Mouse (Mus musculus) MEL (cell line): Measurements from ENCODE around the gene Prr14. TPM values are rescaled to one million over a fixed set of nuclear protein-coding genes. Genes with fewer than 3 reads are reported as not detected.

Experiments used
- DNase-seq: peaks from one replicate; pipeline ENCODE4 v3.0.0; 2011; ENCODE audit warnings: low read depth, low spot score
- H3K27ac ChIP-seq: 2 replicates; pipeline ENCODE4 v1.5.1; 2012; ENCODE audit warnings: low read depth, mild to moderate bottlenecking, control low read depth, low read length, moderate library complexity; ENCODE audit not compliant: control insufficient read depth
- H3K27me3 ChIP-seq, 2 experiments: fragments of 150-350 bp in 1 of 2; sonication (generic) in 1 of 2; 2 replicates each; pipeline ENCODE4 v1.6.1; 2012; ENCODE audit warnings: low read length in 2 of 2, mild to moderate bottlenecking in 2 of 2, improper control_type of control experiment in 1 of 2, moderate library complexity in 1 of 2; ENCODE audit not compliant: insufficient read depth in 2 of 2, control insufficient read depth in 1 of 2
- H3K36me3 ChIP-seq, 2 experiments: 2 replicates each; pipeline ENCODE4 v1.6.1; 2012 to 2014; ENCODE audit warnings: low read length in 2 of 2, improper control_type of control experiment in 1 of 2, inconsistent platforms in 1 of 2, mild to moderate bottlenecking in 1 of 2; ENCODE audit not compliant: insufficient read depth in 2 of 2, control insufficient read depth in 1 of 2
- H3K4me1 ChIP-seq, 2 experiments: fragments of 150-350 bp in 1 of 2; sonication (generic) in 1 of 2; 2 replicates each; pipeline ENCODE4 v1.6.1; 2012; ENCODE audit warnings: low read length in 2 of 2, improper control_type of control experiment in 1 of 2, mild to moderate bottlenecking in 1 of 2; ENCODE audit not compliant: insufficient read depth in 2 of 2, control insufficient read depth in 1 of 2
- H3K4me3 ChIP-seq, 2 experiments: fragments of 150-350 bp in 1 of 2; sonication (generic) in 1 of 2; 2 replicates each; pipeline ENCODE4 v1.5.1; 2012; ENCODE audit warnings: low read depth in 2 of 2, low read length in 2 of 2, mild to moderate bottlenecking in 2 of 2, moderate library complexity in 2 of 2, control low read depth in 1 of 2, improper control_type of control experiment in 1 of 2; ENCODE audit not compliant: control insufficient read depth in 1 of 2, insufficient read depth in 1 of 2
- H3K79me2 ChIP-seq: 2 replicates; pipeline ENCODE4 v1.6.1; 2012; ENCODE audit warnings: mild to moderate bottlenecking, low read length, moderate library complexity; ENCODE audit not compliant: control insufficient read depth, poor library complexity, insufficient read depth
- H3K9ac ChIP-seq: 2 replicates; pipeline ENCODE4 v1.6.1; 2012; ENCODE audit warnings: low read depth, mild to moderate bottlenecking, control low read depth, low read length, moderate library complexity; ENCODE audit not compliant: control insufficient read depth, poor library complexity, severe bottlenecking
- H3K9me3 ChIP-seq: fragments of 150-350 bp; sonication (generic); replicated peaks from 2 replicates; pipeline ENCODE4 v1.6.1; 2012; ENCODE audit warnings: mild to moderate bottlenecking, low read length, improper control_type of control experiment, moderate library complexity; ENCODE audit not compliant: insufficient read depth
- CHD1 ChIP-seq: IDR thresholded peaks from 2 replicates; pipeline ENCODE4 v1.6.1; 2012; ENCODE audit warnings: low read depth, mild to moderate bottlenecking, inconsistent platforms, low read length, improper control_type of control experiment
- ELF1 ChIP-seq: IDR thresholded peaks from 2 replicates; pipeline ENCODE4 v1.6.1; 2014; ENCODE audit warnings: low read depth, mild to moderate bottlenecking, inconsistent platforms, low read length, improper control_type of control experiment, moderate library complexity
- EP300 ChIP-seq, 2 experiments: IDR thresholded peaks; 2 replicates each; pipeline ENCODE4 v1.6.1; 2011; ENCODE audit warnings: improper control_type of control experiment in 2 of 2, low read length in 2 of 2, low read depth in 1 of 2, mild to moderate bottlenecking in 1 of 2
- ETS1 ChIP-seq: IDR thresholded peaks from 2 replicates; pipeline ENCODE4 v1.6.1; 2012; ENCODE audit warnings: low read depth, mild to moderate bottlenecking, inconsistent platforms, low read length, improper control_type of control experiment, moderate library complexity
- GATA1 ChIP-seq: IDR thresholded peaks from 2 replicates; pipeline ENCODE4 v1.6.1; 2011; ENCODE audit warnings: low read depth, low read length, improper control_type of control experiment
- MAFK ChIP-seq: IDR thresholded peaks from 2 replicates; pipeline ENCODE4 v1.6.1; 2011; ENCODE audit warnings: low read depth, mild to moderate bottlenecking, low read length, improper control_type of control experiment, borderline replicate concordance
- MAX ChIP-seq: IDR thresholded peaks from 2 replicates; pipeline ENCODE4 v1.6.1; 2011; ENCODE audit warnings: low read length, improper control_type of control experiment
- MXI1 ChIP-seq: IDR thresholded peaks from 2 replicates; pipeline ENCODE4 v1.6.1; 2011; ENCODE audit warnings: mild to moderate bottlenecking, low read depth, low read length, improper control_type of control experiment
- MYB ChIP-seq: IDR thresholded peaks from 2 replicates; pipeline ENCODE4 v1.6.1; 2011; ENCODE audit warnings: mild to moderate bottlenecking, low read depth, low read length, improper control_type of control experiment
- MYC ChIP-seq: IDR thresholded peaks from 2 replicates; pipeline ENCODE4 v1.6.1; 2011; ENCODE audit warnings: low read depth, mild to moderate bottlenecking, low read length, improper control_type of control experiment, moderate library complexity
- NELFE ChIP-seq: IDR thresholded peaks from 2 replicates; pipeline ENCODE4 v1.6.1; 2011; ENCODE audit warnings: low read depth, low read length, improper control_type of control experiment
- NRF1 ChIP-seq: IDR thresholded peaks from 2 replicates; pipeline ENCODE4 v1.6.1; 2014; ENCODE audit warnings: low read depth, mild to moderate bottlenecking, inconsistent platforms, low read length, improper control_type of control experiment, moderate library complexity; ENCODE audit not compliant: poor library complexity, insufficient read depth, severe bottlenecking
- POLR2A ChIP-seq, 2 experiments: IDR thresholded peaks; 2 replicates each; pipeline ENCODE4 v1.6.1; 2011 to 2012; ENCODE audit warnings: low read length in 2 of 2, mild to moderate bottlenecking in 2 of 2, control low read depth in 1 of 2, improper control_type of control experiment in 1 of 2, low read depth in 1 of 2, moderate library complexity in 1 of 2; ENCODE audit not compliant: control insufficient read depth in 1 of 2, insufficient read depth in 1 of 2, poor library complexity in 1 of 2
- RAD21 ChIP-seq: IDR thresholded peaks from 2 replicates; pipeline ENCODE4 v1.6.1; 2011; ENCODE audit warnings: mild to moderate bottlenecking, low read depth, low read length, improper control_type of control experiment
- RCOR1 ChIP-seq: IDR thresholded peaks from 2 replicates; pipeline ENCODE4 v1.6.1; 2012; ENCODE audit warnings: low read depth, mild to moderate bottlenecking, inconsistent platforms, low read length, improper control_type of control experiment
- SIN3A ChIP-seq: IDR thresholded peaks from 2 replicates; pipeline ENCODE4 v1.6.1; 2012; ENCODE audit warnings: low read length, improper control_type of control experiment, inconsistent platforms
- TAL1 ChIP-seq: IDR thresholded peaks from 2 replicates; pipeline ENCODE4 v1.6.1; 2012; ENCODE audit warnings: mild to moderate bottlenecking, inconsistent platforms, low read length, moderate library complexity, mixed read lengths
- TCF12 ChIP-seq: IDR thresholded peaks from 2 replicates; pipeline ENCODE4 v1.6.1; 2014; ENCODE audit warnings: low read depth, mild to moderate bottlenecking, inconsistent platforms, low read length, improper control_type of control experiment, moderate library complexity
- UBTF ChIP-seq: IDR thresholded peaks from 2 replicates; pipeline ENCODE4 v1.6.1; 2012; ENCODE audit warnings: low read depth, mild to moderate bottlenecking, inconsistent platforms, low read length, improper control_type of control experiment, moderate library complexity, borderline replicate concordance; ENCODE audit not compliant: insufficient read depth
- USF2 ChIP-seq, 2 experiments: IDR thresholded peaks; 2 replicates each; pipeline ENCODE4 v1.6.1; 2011 to 2012; ENCODE audit warnings: improper control_type of control experiment in 2 of 2, low read length in 2 of 2, borderline replicate concordance in 1 of 2, inconsistent platforms in 1 of 2, low read depth in 1 of 2, mild to moderate bottlenecking in 1 of 2; ENCODE audit not compliant: insufficient read depth in 1 of 2
- ZC3H11A ChIP-seq: IDR thresholded peaks from 2 replicates; pipeline ENCODE4 v1.6.1; 2012; ENCODE audit warnings: low read depth, mild to moderate bottlenecking, inconsistent platforms, low read length, improper control_type of control experiment
- ZKSCAN1 ChIP-seq: IDR thresholded peaks from 2 replicates; pipeline ENCODE4 v1.6.1; 2012; ENCODE audit warnings: low read depth, mild to moderate bottlenecking, inconsistent platforms, low read length, improper control_type of control experiment, moderate library complexity
- ZMIZ1 ChIP-seq: IDR thresholded peaks from 2 replicates; pipeline ENCODE4 v1.6.1; 2012; ENCODE audit warnings: low read depth, mild to moderate bottlenecking, inconsistent platforms, low read length, improper control_type of control experiment, moderate library complexity
- polyA plus RNA-seq, 2 experiments: library from polyadenylated mRNA; stranded (reverse) in 1 of 2; unstranded in 1 of 2; fragments of >175 nt in 1 of 2; fragments of >200 nt in 1 of 2; gene quantifications; 2 replicates each; pipeline versions ENCODE4 v1.2.1 to v1.2.4; 2012; ENCODE audit warnings: low replicate concordance in 2 of 2, low read depth in 1 of 2; ENCODE audit not compliant: insufficient read length in 2 of 2, insufficient read depth in 1 of 2, missing spikeins in 1 of 2
- total RNA-seq: library from RNA; depleted of rRNA; stranded (reverse); fragments of 300-350 nt; gene quantifications from 2 replicates; pipeline ENCODE4 v1.2.3, GENCODE M21; 2012

The Prr14 gene
- total and polyA plus RNA-seq, 3 experiments, result 10.8 to 45.9 TPM; not detected in 1

GRCm38 (mm10) chr7:127425911-127426310, 33.5 kb upstream of the Prr14 start:
- H3K27me3 ChIP-seq, result no peaks in the 10 kb centered on the region
- peak overlapping the region; percentile 75 for H3K27ac ChIP-seq
- H3K4me3 ChIP-seq, result no peak overlapping the region
- no peak overlapping the region for H3K9ac ChIP-seq
- no peaks in the 10 kb centered on the region for H3K9me3 ChIP-seq
- H3K79me2 ChIP-seq, result peaks cover 4% of the 10 kb centered on the region; the same call in 1 of the 2 replicates
- TF ChIP-seq MYC, result no peak
- TF ChIP-seq SIN3A, result 0 out of 2 replicates have a peak, but pooled peaks have one; percentile 27
- peaks cover 6 to 28% of the 10 kb centered on the region in 2 experiments for H3K4me1 ChIP-seq
- peaks cover 0 to 24% of the 10 kb centered on the region in 2 experiments; a peak in 2 of 4 replicates for H3K36me3 ChIP-seq
- DNase-seq, result peak; percentile 37

GRCm38 (mm10) chr7:127426354-127426753, 33.1 kb upstream of the Prr14 start:
- Histone ChIP-seq H3K9me3 (no peaks in the 10 kb centered on the region), H3K9ac (no peak overlapping the region), H3K36me3 (peaks cover 0 to 21% of the 10 kb centered on the region in 2 experiments; a peak in 2 of 4 replicates), H3K27ac (peak overlapping the region; percentile 75), H3K4me3 (no peak overlapping the region), H3K27me3 (no peaks in the 10 kb centered on the region), H3K4me1 (peaks cover 3 to 28% of the 10 kb centered on the region in 2 experiments; a peak in 3 of 4 replicates), H3K79me2 (peaks cover 2% of the 10 kb centered on the region; the same call in 1 of the 2 replicates)
- TF ChIP-seq ELF1, result peak; percentile 59; the same call in 1 of the 2 replicates
- TF ChIP-seq ETS1, result peak; percentile 84
- peak; percentile 92 for TF ChIP-seq GATA1
- TF ChIP-seq SIN3A, result peak; percentile 62
- TF ChIP-seq TCF12, result peak; percentile 89; the same call in 1 of the 2 replicates
- no peak for TF ChIP-seq RAD21
- TF ChIP-seq RCOR1, result peak; percentile 91
- TF ChIP-seq MXI1, result peak; percentile 46; the same call in 1 of the 2 replicates
- TF ChIP-seq POLR2A (IDR thresholded peaks at IDR 0.05; ENCODE audit: control insufficient read depth in 1 of 2, insufficient read depth in 1 of 2, low read depth in 1 of 2, low read length in 2 of 2, poor library complexity in 1 of 2), result no peak
- TF ChIP-seq EP300 (IDR thresholded peaks at IDR 0.05; ENCODE audit: low read depth in 1 of 2, low read length in 2 of 2), result peak; percentile 79 to 87
- no peak for TF ChIP-seq USF2 (IDR thresholded peaks at IDR 0.05; ENCODE audit: borderline replicate concordance in 1 of 2, insufficient read depth in 1 of 2, low read depth in 1 of 2, low read length in 2 of 2)
- no peak for TF ChIP-seq ZC3H11A
- TF ChIP-seq NELFE, result no peak
- peak; percentile 74 for DNase-seq

- peaks cover 0 to 4% of the 10 kb centered on the region in 2 experiments; a peak in 1 of 4 replicates for H3K4me1 ChIP-seq
- no peak for TF ChIP-seq MAX
- no peak for TF ChIP-seq MAFK
- no peak for TF ChIP-seq POLR2A (IDR thresholded peaks at IDR 0.05; ENCODE audit: control insufficient read depth in 1 of 2, insufficient read depth in 1 of 2, low read depth in 1 of 2, low read length in 2 of 2, poor library complexity in 1 of 2)
- TF ChIP-seq CHD1, result no peak
- TF ChIP-seq TAL1, result no peak
- no peak for TF ChIP-seq ELF1
- TF ChIP-seq ZKSCAN1, result no peak
- no peak for TF ChIP-seq ZMIZ1
- no peak for TF ChIP-seq NRF1
- no peak for TF ChIP-seq MYB
- no peak for TF ChIP-seq SIN3A
- TF ChIP-seq RAD21, result no peak
- TF ChIP-seq UBTF, result no peak
- TF ChIP-seq, all 39 proteins: peak for 0
- Histone ChIP-seq H3K27ac (no peak overlapping the region), H3K27me3 (no peaks in the 10 kb centered on the region), H3K9ac (no peak overlapping the region), H3K9me3 (no peaks in the 10 kb centered on the region), H3K4me3 (no peak overlapping the region), H3K79me2 (no peaks in the 10 kb centered on the region), H3K36me3 (no peaks in the 10 kb centered on the region; a peak in 1 of 4 replicates)
- peak; percentile 62 for DNase-seq
Observed at GRCm38 (mm10) chr7:127435206-127435605, 24.2 kb upstream of the Prr14 start.
